Mouse (Mus musculus) neural tube, embryonic 12.5 days (tissue): ENCODE measurements at regions not wholly inside any gene's neighbourhood (a gene's known extent, or its start where the extent isn't known, plus 50 kb on each side); places are given as distances from the start of the nearest gene placed in this dataset.

Experiments used
- ATAC-seq: fragments of 200-750 bp; cut with Nextera tagmentation; 2 replicates; pipeline ENCODE4 v1.8.0; 2017; ENCODE audit warnings: low read depth, mild to moderate bottlenecking, moderate TSS enrichment, moderate library complexity; ENCODE audit not compliant: low FRiP score
- H3K27ac ChIP-seq: fragments of 300-500 bp; sonication (generic); 2 replicates; pipeline ENCODE4 v1.5.1; 2016
- H3K27me3 ChIP-seq: fragments of 300-500 bp; sonication (generic); replicated peaks from 2 replicates; pipeline ENCODE4 v1.6.1; 2016; ENCODE audit warnings: mild to moderate bottlenecking
- H3K36me3 ChIP-seq: fragments of 300-500 bp; sonication (generic); 2 replicates; pipeline ENCODE4 v1.6.1; 2016; ENCODE audit warnings: mild to moderate bottlenecking
- H3K4me1 ChIP-seq: fragments of 300-500 bp; sonication (generic); 2 replicates; pipeline ENCODE4 v1.6.1; 2016
- H3K4me2 ChIP-seq: fragments of 300-500 bp; sonication (generic); replicated peaks from 2 replicates; pipeline ENCODE4 v1.6.1; 2016; ENCODE audit warnings: mild to moderate bottlenecking
- H3K4me3 ChIP-seq: fragments of 300-500 bp; sonication (generic); 2 replicates; pipeline ENCODE4 v1.5.1; 2016
- H3K9ac ChIP-seq: fragments of 300-500 bp; sonication (generic); 2 replicates; pipeline ENCODE4 v1.6.1; 2016; ENCODE audit warnings: mild to moderate bottlenecking
- H3K9me3 ChIP-seq: fragments of 300-500 bp; sonication (generic); 2 replicates; pipeline ENCODE4 v1.6.1; 2016; ENCODE audit warnings: mild to moderate bottlenecking
- WGBS: fragments of 180-500 bp; shearing (Covaris S2); methylation state at CpG from one replicate; pipeline ENCODE4 v1.1.7; 2016; 5-methylcytosine and 5-hydroxymethylcytosine counted together

DNA sequence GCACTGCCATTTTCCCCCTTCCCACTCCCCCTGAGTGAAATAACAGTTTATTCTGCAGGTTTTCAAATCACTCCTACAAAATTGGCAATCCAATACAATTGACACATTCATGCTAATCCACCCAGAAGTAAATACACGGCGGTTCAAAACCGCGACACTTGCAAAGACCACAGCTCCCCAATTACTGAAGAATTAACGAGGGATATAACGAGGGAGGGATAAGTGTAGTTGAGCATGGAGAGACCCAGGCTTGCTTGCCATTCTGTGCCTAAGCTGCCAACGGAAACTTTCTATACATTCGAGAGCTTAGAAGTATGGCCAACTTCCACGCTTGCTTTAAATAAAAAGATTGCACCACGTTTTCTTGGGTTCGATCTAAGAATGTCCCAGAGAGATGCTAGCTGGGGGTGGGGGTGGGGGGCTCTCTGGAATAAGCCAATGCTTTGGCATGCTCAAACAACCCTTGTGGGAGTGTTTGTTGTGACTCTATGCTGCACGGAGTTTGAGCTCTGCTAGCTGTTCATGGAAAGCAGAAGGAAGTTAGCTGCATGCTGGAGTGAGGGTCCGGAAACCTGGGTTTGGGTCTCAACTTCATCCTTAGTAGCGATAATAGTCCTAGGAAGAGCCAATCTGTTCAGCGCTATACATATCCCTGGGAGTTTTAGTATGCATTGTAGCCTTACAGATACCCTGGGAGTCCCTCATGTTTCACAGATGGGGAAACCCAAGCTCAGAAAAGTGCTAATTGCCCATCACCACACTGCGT is 98.9 kb upstream of the Nrbf2 start:
- no peak for ATAC-seq
- H3K4me1 ChIP-seq: no peaks in the 10 kb centered on the region
- H3K36me3 ChIP-seq: no peaks in the 10 kb centered on the region
- no peak overlapping the region for H3K4me2 ChIP-seq
- WGBS: 87% methylated on average over 16 of the region's 16 CpGs
- no peak overlapping the region for H3K9ac ChIP-seq
- no peak overlapping the region for H3K27ac ChIP-seq
- H3K27me3 ChIP-seq: no peaks in the 10 kb centered on the region
- H3K4me3 ChIP-seq: no peak overlapping the region
- no peaks in the 10 kb centered on the region for H3K9me3 ChIP-seq

DNA sequence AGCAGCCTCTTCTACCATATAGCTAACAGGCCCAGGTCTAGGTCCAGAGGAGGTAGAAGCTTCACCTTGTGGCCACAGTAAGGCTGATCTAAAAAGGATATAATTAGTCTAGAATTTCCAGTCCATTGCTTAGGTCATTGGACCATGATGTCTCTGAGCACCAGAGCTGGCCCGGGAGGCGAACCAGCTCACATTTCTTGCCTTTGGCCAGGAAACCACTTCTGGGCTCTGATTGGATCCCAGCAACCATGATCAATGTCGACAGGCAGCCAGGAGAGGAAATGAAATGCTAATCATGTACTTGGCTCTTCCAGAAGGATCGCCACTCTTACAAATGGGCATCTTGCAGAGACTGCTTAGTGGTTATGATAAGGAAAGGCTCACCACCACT is 99.5 kb upstream of the Nrbf2 start:
- Histone ChIP-seq H3K9me3 (no peaks in the 10 kb centered on the region), H3K27me3 (no peaks in the 10 kb centered on the region), H3K36me3 (no peaks in the 10 kb centered on the region), H3K4me3 (no peak overlapping the region), H3K4me2 (no peak overlapping the region), H3K4me1 (no peaks in the 10 kb centered on the region), H3K27ac (no peak overlapping the region), H3K9ac (no peak overlapping the region)
- 77% methylated on average over 4 of the region's 4 CpGs for WGBS
- no peak for ATAC-seq

DNA sequence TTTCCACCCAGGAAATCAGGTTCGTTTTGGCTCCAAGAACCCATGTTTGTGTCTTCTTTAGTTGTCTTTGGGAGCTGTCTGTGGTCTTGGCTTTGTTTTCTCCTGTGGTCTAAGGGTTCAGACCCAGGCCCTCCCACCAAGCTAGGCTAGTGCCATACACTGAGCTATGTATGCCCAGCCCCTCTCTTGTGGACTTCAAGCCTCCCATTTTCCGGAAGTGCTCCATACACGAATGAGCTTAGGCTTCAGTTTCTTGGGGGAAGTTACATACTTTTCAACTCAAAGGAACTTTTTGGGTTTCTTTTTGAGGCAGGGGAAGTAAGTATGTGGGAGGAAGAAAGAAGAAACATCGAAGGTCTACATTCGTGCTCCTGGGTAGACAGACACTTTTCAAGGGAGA is 100.9 kb upstream of the Nrbf2 start:
- WGBS: 89% methylated on average over 5 of the region's 5 CpGs
- no peaks in the 10 kb centered on the region for H3K36me3 ChIP-seq
- H3K9ac ChIP-seq: no peak overlapping the region
- no peak overlapping the region for H3K4me2 ChIP-seq
- no peak overlapping the region for H3K4me3 ChIP-seq
- H3K4me1 ChIP-seq: no peaks in the 10 kb centered on the region
- no peaks in the 10 kb centered on the region for H3K9me3 ChIP-seq
- ATAC-seq: no peak
- H3K27me3 ChIP-seq: no peaks in the 10 kb centered on the region
- H3K27ac ChIP-seq: no peak overlapping the region

DNA sequence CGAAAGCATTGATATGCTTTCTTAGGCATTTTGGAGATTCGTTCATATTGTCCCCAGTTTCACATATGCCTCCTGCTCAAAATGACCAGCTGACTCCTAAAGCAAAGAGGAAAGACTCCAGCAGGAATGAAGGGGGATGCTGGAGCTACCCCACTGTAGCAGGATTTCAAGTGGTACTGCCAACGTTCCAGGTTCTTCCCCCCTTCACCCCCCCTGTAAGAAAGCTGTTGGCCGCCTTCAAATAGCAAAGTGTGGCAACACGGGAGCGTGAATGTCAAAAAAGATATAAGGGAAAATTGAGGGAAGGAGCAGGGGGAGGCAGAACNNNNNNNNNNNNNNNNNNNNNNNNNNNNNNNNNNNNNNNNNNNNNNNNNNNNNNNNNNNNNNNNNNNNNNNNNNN is 103.7 kb upstream of the Nrbf2 start:
- no peak overlapping the region for H3K4me2 ChIP-seq
- H3K27me3 ChIP-seq: no peaks in the 10 kb centered on the region
- no peak overlapping the region for H3K27ac ChIP-seq
- no peak overlapping the region for H3K9ac ChIP-seq
- no peak for ATAC-seq
- no peak overlapping the region for H3K4me3 ChIP-seq
- 77% methylated on average over 6 of the region's 6 CpGs for WGBS
- no peaks in the 10 kb centered on the region for H3K9me3 ChIP-seq
- H3K4me1 ChIP-seq: no peaks in the 10 kb centered on the region
- H3K36me3 ChIP-seq: no peaks in the 10 kb centered on the region

DNA sequence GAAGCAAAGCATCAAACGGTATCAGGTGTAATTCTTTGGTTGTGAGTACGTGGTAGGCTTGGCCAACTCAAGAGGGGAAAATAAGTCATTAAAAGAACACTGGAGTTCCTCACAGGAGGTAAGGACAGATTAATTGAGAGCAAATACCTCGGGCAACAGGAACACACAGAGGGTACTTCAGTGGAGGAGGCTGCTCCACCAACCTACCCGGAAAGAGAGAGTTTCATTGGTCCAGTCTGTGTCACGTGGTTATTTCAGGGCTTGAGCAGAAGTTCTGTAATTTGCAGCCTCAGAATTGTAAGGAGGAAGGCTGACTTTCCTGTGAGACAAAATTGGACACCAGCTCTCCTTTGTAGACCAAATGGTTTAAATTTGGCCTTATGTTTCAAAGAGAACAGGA is 115.3 kb upstream of the Nrbf2 start:
- no peaks in the 10 kb centered on the region for H3K27me3 ChIP-seq
- no peak overlapping the region for H3K27ac ChIP-seq
- no peak overlapping the region for H3K9ac ChIP-seq
- no peak overlapping the region for H3K4me3 ChIP-seq
- no peaks in the 10 kb centered on the region for H3K4me1 ChIP-seq
- H3K9me3 ChIP-seq: no peaks in the 10 kb centered on the region
- H3K36me3 ChIP-seq: no peaks in the 10 kb centered on the region
- ATAC-seq: no peak
- WGBS: 70% methylated on average over 5 of the region's 5 CpGs
- H3K4me2 ChIP-seq: no peak overlapping the region

DNA sequence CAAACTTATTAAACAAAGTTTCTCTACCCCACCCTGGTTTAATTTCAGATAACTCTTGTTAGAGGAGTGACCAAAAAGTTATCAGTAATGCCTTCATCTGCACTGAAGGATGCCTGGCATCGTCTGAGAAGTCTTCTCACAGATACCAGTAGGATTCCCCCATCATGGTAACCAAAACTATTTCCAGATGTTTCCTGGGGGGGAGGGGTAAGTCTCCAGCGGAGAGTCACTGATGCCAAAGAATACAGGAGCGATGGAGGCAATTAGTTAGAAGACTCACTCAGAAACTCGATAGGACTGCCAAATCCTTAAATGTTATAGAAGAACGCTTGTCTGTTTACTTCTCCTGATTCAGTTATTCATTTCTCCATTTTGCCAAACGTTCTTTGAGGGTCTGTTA is 116.3 kb upstream of the Nrbf2 start:
- H3K4me1 ChIP-seq: no peaks in the 10 kb centered on the region
- WGBS: 75% methylated on average over 6 of the region's 6 CpGs
- ATAC-seq: no peak
- no peaks in the 10 kb centered on the region for H3K9me3 ChIP-seq
- no peak overlapping the region for H3K4me2 ChIP-seq
- H3K9ac ChIP-seq: no peak overlapping the region
- H3K27me3 ChIP-seq: no peaks in the 10 kb centered on the region
- H3K4me3 ChIP-seq: no peak overlapping the region
- no peaks in the 10 kb centered on the region for H3K36me3 ChIP-seq
- H3K27ac ChIP-seq: no peak overlapping the region

DNA sequence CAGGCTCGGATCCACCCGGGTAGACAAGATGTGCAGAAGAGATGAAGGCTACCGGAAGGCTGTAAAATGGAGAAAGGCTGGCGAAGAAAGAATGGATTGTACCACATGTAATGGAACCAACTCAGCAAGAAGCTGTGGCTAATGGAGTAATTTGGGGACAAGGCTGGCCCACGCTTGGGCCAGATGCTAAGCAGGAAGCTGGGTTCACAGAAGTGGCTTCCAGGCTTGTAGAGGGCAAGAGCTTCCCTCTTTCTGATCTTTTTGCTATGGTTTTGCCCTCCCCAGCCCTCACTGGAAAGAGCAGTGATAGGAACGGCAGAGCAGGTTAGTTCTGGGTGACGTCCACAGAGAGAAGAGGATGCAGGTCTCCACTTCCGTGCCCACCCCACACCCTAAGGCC is 117.7 kb upstream of the Egr2 start:
- 88% methylated on average over 8 of the region's 8 CpGs for WGBS
- H3K27ac ChIP-seq: no peak overlapping the region

DNA sequence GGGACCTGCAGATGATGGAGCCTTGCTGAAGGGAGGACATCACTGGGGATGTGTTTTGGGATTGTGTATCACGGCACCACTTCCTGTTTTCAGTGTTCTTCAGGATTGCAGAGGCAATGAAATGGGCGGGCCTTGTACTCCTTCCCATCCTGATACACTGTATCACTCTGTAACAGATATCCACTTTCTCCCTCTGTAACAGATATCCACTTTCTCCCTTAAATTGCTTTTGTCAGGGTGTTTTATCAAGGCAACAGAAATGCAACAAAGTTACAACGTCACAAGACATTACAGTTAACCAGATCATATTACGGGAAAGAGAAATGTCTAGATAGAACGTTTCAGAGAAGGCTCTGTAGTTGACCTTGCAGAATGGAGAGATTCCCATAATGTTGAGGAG is 114.5 kb upstream of the Egr2 start:
- ATAC-seq: no peak
- Histone ChIP-seq H3K4me2 (no peak overlapping the region), H3K27ac (no peak overlapping the region), H3K27me3 (no peaks in the 10 kb centered on the region), H3K4me1 (no peaks in the 10 kb centered on the region), H3K9ac (no peak overlapping the region), H3K9me3 (no peaks in the 10 kb centered on the region), H3K4me3 (no peak overlapping the region), H3K36me3 (no peaks in the 10 kb centered on the region)
- WGBS: 90% methylated on average over 5 of the region's 5 CpGs

More for the DNA sequence above, 117.7 kb upstream of the Egr2 start:
- Histone ChIP-seq H3K4me2 (no peak overlapping the region), H3K9me3 (no peaks in the 10 kb centered on the region), H3K36me3 (no peaks in the 10 kb centered on the region), H3K27me3 (no peaks in the 10 kb centered on the region), H3K9ac (no peak overlapping the region), H3K4me1 (no peaks in the 10 kb centered on the region), H3K4me3 (no peak overlapping the region)
- ATAC-seq: no peak

DNA sequence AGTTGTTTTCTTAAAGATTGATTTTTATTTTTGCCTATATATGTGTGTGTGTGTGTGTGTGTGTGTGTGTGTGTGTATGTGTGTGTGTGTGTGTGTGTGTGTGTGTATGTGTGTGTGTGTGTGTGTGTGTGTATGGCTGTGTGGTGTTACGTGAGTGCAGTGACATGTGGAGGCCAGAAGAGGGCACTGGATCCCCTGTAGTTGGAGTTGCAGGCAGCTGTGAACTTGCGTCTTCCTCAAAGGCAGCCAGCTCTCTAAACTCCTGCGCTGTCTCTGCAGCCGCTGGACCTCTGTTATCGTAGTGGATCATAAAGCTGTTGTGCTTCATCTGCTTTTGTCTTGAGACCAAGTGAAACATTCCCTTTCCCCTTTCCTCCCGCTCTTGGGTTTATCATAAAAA is 109.9 kb upstream of the Egr2 start:
- Histone ChIP-seq H3K9me3 (no peaks in the 10 kb centered on the region), H3K4me2 (no peak overlapping the region), H3K4me3 (no peak overlapping the region), H3K27ac (no peak overlapping the region), H3K4me1 (0 out of 2 replicates have a peak, but pooled peaks cover 3% of the 10 kb centered on the region), H3K27me3 (no peaks in the 10 kb centered on the region), H3K9ac (no peak overlapping the region), H3K36me3 (no peaks in the 10 kb centered on the region)
- 94% methylated on average over 6 of the region's 6 CpGs for WGBS
- no peak for ATAC-seq

DNA sequence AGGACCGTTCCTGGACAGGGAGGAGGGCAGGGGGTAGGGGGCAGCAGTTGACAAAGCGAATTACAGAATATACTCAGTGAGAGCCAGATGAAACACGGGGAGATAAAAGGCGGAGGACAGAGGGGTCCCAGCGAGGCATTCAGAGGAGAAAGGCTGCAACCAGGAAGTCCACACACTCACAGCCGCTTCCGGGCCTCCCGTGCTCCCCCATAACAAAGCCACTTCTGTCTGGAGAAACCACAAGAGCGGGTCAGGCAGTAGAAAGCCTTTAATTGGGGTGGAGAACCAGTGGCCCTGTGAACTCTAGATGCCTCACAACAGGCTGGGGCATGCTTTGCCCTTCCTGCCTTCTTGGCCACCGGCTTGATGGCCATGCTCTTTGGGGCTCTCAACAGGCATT is 108.1 kb upstream of the Egr2 start:
- Histone ChIP-seq H3K36me3 (no peaks in the 10 kb centered on the region), H3K4me2 (no peak overlapping the region), H3K4me3 (no peak overlapping the region), H3K27me3 (no peaks in the 10 kb centered on the region), H3K9me3 (no peaks in the 10 kb centered on the region), H3K4me1 (0 out of 2 replicates have a peak, but pooled peaks cover 3% of the 10 kb centered on the region), H3K9ac (no peak overlapping the region), H3K27ac (no peak overlapping the region)
- 35% methylated on average over 10 of the region's 10 CpGs for WGBS
- ATAC-seq: no peak

DNA sequence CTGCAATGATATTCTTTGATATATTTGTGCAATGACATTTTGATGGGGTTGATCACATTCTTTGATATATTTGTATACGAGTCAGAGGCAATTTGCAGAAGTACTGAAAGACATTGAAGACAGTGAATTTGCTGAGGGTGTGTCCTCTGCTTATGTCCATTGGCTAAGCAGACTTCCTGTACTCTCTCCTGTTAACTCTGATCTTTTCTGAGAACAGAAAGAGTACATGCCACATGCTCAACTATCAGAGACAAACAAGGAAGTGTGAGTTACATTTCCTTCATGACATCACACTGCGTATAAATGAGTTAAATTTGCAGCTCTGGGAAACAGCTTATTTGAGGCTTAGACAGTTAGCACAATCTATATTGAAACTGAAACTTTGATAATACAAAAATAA is 104.5 kb upstream of the Egr2 start:
- H3K9me3 ChIP-seq: no peaks in the 10 kb centered on the region
- H3K27ac ChIP-seq: no peak overlapping the region
- H3K36me3 ChIP-seq: no peaks in the 10 kb centered on the region
- no peak overlapping the region for H3K4me3 ChIP-seq
- no peak overlapping the region for H3K4me2 ChIP-seq
- no peak for ATAC-seq
- H3K27me3 ChIP-seq: no peaks in the 10 kb centered on the region
- no peak overlapping the region for H3K9ac ChIP-seq
- WGBS: 86% methylated on average over 2 of the region's 2 CpGs
- H3K4me1 ChIP-seq: 0 out of 2 replicates have a peak, but pooled peaks cover 3% of the 10 kb centered on the region

DNA sequence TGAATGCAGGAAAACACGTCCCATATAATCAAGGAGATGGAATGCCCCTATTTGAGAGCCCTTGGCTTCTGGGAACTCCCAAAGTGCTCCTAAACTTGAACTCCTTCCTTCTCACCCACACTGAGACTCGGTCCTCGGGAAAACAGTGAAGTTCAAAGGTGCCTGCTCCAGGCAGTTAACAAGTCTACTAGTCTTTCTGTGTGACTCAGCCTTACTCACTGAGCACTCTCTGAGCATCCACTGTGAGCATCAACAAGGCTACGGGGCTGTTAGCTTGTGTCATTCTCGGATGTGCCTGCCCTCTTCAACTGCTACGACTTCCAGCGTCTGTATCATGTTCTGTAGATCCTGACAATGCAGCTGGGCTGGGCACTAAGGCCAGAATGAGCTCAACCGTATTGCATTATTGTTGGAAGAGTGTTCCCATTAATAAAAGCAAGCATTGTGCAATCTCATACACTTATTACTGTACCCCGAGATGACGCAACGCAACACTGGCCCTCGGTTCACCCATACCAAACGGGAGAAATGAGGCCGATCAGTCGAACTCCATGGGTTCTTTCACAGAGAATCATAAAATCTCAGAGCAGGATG is 96.1 kb upstream of the Egr2 start:
- 91% methylated on average over 15 of the region's 15 CpGs for WGBS
- Histone ChIP-seq H3K4me2 (no peak overlapping the region), H3K9me3 (no peaks in the 10 kb centered on the region), H3K4me1 (no peaks in the 10 kb centered on the region), H3K9ac (no peak overlapping the region), H3K27ac (no peak overlapping the region), H3K36me3 (no peaks in the 10 kb centered on the region), H3K27me3 (no peaks in the 10 kb centered on the region), H3K4me3 (no peak overlapping the region)
- ATAC-seq: no peak

DNA sequence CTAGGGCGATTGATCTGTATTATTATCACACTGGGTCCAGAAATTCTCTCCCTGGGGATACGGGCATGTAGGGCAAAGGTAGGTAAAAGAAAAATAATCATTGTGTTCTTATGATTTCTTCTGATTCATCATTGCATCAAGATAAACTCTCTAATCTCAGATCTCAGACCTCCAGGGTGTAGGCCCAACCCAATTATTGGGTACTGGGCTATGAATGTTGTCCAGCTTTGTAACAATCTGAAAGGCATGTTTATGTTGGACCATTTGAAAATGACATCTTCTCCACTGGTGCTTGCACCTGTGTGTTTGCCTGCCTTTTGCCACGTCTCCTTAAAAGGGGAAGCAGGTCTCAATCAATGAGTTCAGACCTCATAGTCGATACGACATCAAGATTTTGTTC is 95.4 kb upstream of the Egr2 start:
- Histone ChIP-seq H3K4me3 (no peak overlapping the region), H3K4me1 (no peaks in the 10 kb centered on the region), H3K9me3 (no peaks in the 10 kb centered on the region), H3K9ac (no peak overlapping the region), H3K27me3 (no peaks in the 10 kb centered on the region), H3K4me2 (no peak overlapping the region), H3K36me3 (no peaks in the 10 kb centered on the region), H3K27ac (no peak overlapping the region)
- 91% methylated on average over 5 of the region's 5 CpGs for WGBS
- ATAC-seq: no peak
